16 mouse cellular contexts compared by ENCODE assay signal in genomic region chr1:52742567-52742966, GRCm38 (mm10).
"Had no signal": no experiment of that assay in that cellular context is flagged by ENCODE, and none has a peak within 500 bp of the region (broad histone marks: within the 10 kb centered on the region; RNA-seq: fewer than 3 reads in every experiment).

No protein-coding gene starts in this region.

- H3K4me2 ChIP-seq: neural tube, embryonic 13.5 days; neural tube, embryonic 15.5 days; stomach, embryonic 15.5 days had no signal

- H3K36me3 ChIP-seq: neural tube, embryonic 13.5 days; neural tube, embryonic 15.5 days; stomach, embryonic 15.5 days had no signal

- H3K27me3 ChIP-seq: neural tube, embryonic 13.5 days; neural tube, embryonic 15.5 days; stomach, embryonic 15.5 days had no signal

- H3K27ac ChIP-seq: neural tube, embryonic 13.5 days; neural tube, embryonic 15.5 days; stomach, embryonic 15.5 days; stomach, postnatal 0 days had no signal

- H3K9me3 ChIP-seq: neural tube, embryonic 13.5 days; neural tube, embryonic 15.5 days; stomach, embryonic 15.5 days had no signal

- H3K4me1 ChIP-seq: neural tube, embryonic 13.5 days; neural tube, embryonic 15.5 days; stomach, embryonic 15.5 days had no signal

- H3K4me3 ChIP-seq: neural tube, embryonic 13.5 days; neural tube, embryonic 15.5 days; stomach, embryonic 15.5 days had no signal

- H3K9ac ChIP-seq: neural tube, embryonic 13.5 days; neural tube, embryonic 15.5 days; stomach, embryonic 15.5 days had no signal

- DNase-seq: retina, postnatal 1 day; right cerebral cortex, adult 18-20 months; right cerebral cortex, postnatal 14 days; right cerebral cortex, postnatal 25 days; right cerebral cortex, postnatal 4 days; spleen, adult 18-20 months; thymus, adult 18-20 months; thymus, adult 2 months; thymus, postnatal 14 days; thymus, postnatal 25 days; thymus, postnatal 36 days; thymus, postnatal 4 days had no signal
